Mouse (Mus musculus): ENCODE measurements around the gene Dusp22. TPM values are rescaled to one million over a fixed set of nuclear protein-coding genes. Genes with fewer than 3 reads are reported as not detected.

Gene Dusp22
- total and polyA plus RNA-seq, 2 experiments from 2014 or later = 23.5 to 29.3 TPM

DNA sequence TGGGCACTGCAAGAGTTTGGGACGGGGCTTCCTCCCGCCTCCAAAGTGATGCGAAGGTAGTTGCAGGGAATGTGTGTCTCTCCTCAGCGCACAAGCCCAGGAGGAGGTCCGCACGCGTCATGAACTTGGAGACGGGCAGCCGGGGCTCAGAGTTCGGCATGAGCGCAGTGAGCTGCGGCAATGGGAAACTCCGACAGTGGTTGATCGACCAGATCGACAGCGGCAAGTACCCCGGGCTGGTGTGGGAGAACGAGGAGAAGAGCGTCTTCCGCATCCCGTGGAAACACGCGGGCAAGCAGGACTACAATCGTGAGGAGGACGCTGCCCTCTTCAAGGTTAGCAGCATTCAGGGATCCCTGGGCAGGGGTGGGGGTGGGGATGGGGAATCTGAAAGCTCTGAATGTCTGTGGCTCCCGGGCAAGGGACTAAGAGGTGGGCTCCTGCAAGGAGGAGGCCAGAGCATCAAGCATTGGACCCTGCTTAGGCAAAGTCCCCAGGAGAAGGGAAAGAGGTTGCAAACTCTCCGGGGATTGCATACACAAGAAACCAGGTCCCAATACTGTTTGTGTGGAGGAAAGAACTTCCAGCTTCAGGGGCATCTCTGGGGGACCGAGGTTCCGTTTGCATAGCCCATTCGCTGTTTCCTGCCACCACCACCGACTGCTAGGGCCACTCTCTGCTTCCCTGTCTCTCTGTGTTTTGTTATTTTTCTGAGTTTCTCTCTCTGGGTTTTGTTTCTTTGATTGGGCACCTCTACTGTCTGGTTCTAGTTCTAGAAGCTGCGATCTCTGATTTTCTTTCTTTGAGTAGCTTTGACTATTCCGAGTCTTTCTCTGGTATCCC lies 90.9 kb downstream of the Dusp22 start:
- WGBS = 2% methylated on average over 33 of the region's 33 CpGs
- Histone ChIP-seq H3K36me3 (ENCODE audit: insufficient read depth, low read length) (no peaks in the 10 kb centered on the region), H3K4me3 (ENCODE audit: low read depth, low read length) (peak overlapping the region; percentile 38), H3K4me1 (ENCODE audit: insufficient read depth, low read length) (peaks cover 14% of the 10 kb centered on the region; the same call in 1 of the 2 replicates), H3K4me2 (ENCODE audit: low read depth, low read length, poor library complexity, severe bottlenecking) (peak overlapping the region; percentile 81), H3K27me3 (ENCODE audit: insufficient read depth, low read length) (peaks cover 41% of the 10 kb centered on the region), H3K27ac (ENCODE audit: low read depth, low read length) (no peak overlapping the region), H3K9ac (replicated peaks; ENCODE audit: low read length, poor library complexity, severe bottlenecking) (no peak overlapping the region), H3K9me3 (ENCODE audit: low read length) (no peaks in the 10 kb centered on the region)
- TF ChIP-seq CTCF (IDR thresholded peaks at IDR 0.05) = no peak
- ATAC-seq (ENCODE audit: low FRiP score) = 0 out of 2 replicates have a peak, but pooled peaks have one; percentile 12
- DNase-seq (ENCODE audit: low spot score) = peak; percentile 12

DNA sequence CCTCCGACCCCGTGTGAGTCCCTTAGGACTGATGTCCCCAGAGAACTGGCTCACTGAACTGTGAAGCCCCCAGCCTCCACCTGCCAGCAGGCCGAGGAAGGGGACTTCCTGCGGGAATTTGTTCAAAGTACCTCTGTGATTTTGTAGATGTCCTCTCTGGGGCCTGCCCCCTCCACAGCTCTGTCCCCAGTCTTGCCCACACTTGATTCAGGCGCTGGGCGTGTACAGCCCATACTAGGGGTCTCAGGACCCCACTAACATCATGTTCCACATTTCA lies 91.4 kb downstream of the Dusp22 start:
- DNase-seq (ENCODE audit: low spot score) = no peak
- TF ChIP-seq CTCF (IDR thresholded peaks at IDR 0.05) = no peak
- H3K9me3 ChIP-seq (ENCODE audit: low read length) = no peaks in the 10 kb centered on the region
- WGBS = 22% methylated on average over 6 of the region's 6 CpGs
- no peak overlapping the region for H3K4me2 ChIP-seq (ENCODE audit: low read depth, low read length, poor library complexity, severe bottlenecking)
- no peak overlapping the region for H3K27ac ChIP-seq (ENCODE audit: low read depth, low read length)
- no peak for ATAC-seq (ENCODE audit: low FRiP score)
- no peak overlapping the region for H3K4me3 ChIP-seq (ENCODE audit: low read depth, low read length)
- peaks cover 41% of the 10 kb centered on the region for H3K27me3 ChIP-seq (ENCODE audit: insufficient read depth, low read length)
- peaks cover 14% of the 10 kb centered on the region; the same call in 1 of the 2 replicates for H3K4me1 ChIP-seq (ENCODE audit: insufficient read depth, low read length)
- no peak overlapping the region for H3K9ac ChIP-seq (replicated peaks; ENCODE audit: low read length, poor library complexity, severe bottlenecking)
- no peaks in the 10 kb centered on the region for H3K36me3 ChIP-seq (ENCODE audit: insufficient read depth, low read length)

DNA sequence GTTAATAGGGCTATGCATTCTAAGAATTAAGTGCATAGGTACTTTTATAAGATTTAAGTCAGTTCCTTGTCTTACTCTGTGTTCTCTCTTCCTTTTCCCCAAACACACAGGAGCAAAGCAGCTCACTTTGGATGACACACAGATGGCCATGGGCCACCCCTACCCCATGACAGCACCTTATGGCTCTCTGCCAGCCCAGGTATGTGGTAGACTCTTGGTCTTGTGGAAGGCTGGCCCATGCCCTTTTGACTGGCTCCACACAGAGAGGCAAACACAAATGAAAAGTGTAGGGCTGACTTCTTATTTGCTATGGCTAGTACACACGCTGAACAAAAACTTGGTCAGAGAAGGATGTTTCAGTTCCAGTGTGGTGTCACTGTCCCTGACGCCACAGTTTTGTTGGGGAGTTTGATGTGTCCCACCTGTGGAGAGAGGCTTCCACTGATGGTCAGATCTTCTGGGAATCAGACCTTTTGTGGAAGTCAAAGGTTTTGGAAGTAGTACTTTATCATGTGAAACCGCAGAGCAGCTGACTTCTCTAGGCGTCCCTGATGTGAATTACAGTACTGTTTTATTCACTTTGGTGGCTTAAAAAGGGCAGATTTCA lies 92.9 kb downstream of the Dusp22 start:
- WGBS = 88% methylated on average over 4 of the region's 4 CpGs
- no peak overlapping the region for H3K4me2 ChIP-seq (ENCODE audit: low read depth, low read length, poor library complexity, severe bottlenecking)
- no peak for DNase-seq (ENCODE audit: low spot score)
- H3K27ac ChIP-seq (ENCODE audit: low read depth, low read length) = no peak overlapping the region
- H3K9ac ChIP-seq (replicated peaks; ENCODE audit: low read length, poor library complexity, severe bottlenecking) = no peak overlapping the region
- peaks cover 41% of the 10 kb centered on the region for H3K27me3 ChIP-seq (ENCODE audit: insufficient read depth, low read length)
- ATAC-seq (ENCODE audit: low FRiP score) = no peak
- no peak for TF ChIP-seq CTCF (IDR thresholded peaks at IDR 0.05)
- no peak overlapping the region for H3K4me3 ChIP-seq (ENCODE audit: low read depth, low read length)
- no peaks in the 10 kb centered on the region for H3K36me3 ChIP-seq (ENCODE audit: insufficient read depth, low read length)
- H3K9me3 ChIP-seq (ENCODE audit: low read length) = no peaks in the 10 kb centered on the region
- peaks cover 14% of the 10 kb centered on the region; the same call in 1 of the 2 replicates for H3K4me1 ChIP-seq (ENCODE audit: insufficient read depth, low read length)

DNA sequence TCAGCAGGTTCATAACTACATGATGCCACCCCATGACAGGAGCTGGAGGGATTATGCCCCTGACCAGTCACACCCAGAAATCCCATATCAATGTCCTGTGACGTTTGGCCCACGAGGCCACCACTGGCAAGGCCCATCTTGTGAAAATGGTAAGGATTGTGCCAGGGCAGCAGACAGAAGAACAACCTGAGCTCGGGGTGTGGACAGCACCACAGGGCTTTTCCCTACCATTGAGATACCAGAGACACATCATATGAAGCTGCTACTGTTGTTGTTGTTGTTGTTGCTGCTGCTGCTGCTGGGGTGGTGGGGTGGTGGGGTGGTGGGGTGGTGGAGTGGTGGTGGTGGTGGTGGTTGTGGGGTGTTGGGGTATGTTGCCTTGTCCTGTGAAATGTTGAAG lies 93.6 kb downstream of the Dusp22 start:
- H3K9me3 ChIP-seq (ENCODE audit: low read length) = no peaks in the 10 kb centered on the region
- ATAC-seq (ENCODE audit: low FRiP score) = no peak
- H3K4me3 ChIP-seq (ENCODE audit: low read depth, low read length) = no peak overlapping the region
- no peak overlapping the region for H3K4me2 ChIP-seq (ENCODE audit: low read depth, low read length, poor library complexity, severe bottlenecking)
- H3K9ac ChIP-seq (replicated peaks; ENCODE audit: low read length, poor library complexity, severe bottlenecking) = no peak overlapping the region
- peaks cover 14% of the 10 kb centered on the region; the same call in 1 of the 2 replicates for H3K4me1 ChIP-seq (ENCODE audit: insufficient read depth, low read length)
- WGBS = 79% methylated on average over 3 of the region's 3 CpGs
- no peak for TF ChIP-seq CTCF (IDR thresholded peaks at IDR 0.05)
- H3K27ac ChIP-seq (ENCODE audit: low read depth, low read length) = no peak overlapping the region
- no peak for DNase-seq (ENCODE audit: low spot score)
- peaks cover 41% of the 10 kb centered on the region for H3K27me3 ChIP-seq (ENCODE audit: insufficient read depth, low read length)
- no peaks in the 10 kb centered on the region for H3K36me3 ChIP-seq (ENCODE audit: insufficient read depth, low read length)

DNA sequence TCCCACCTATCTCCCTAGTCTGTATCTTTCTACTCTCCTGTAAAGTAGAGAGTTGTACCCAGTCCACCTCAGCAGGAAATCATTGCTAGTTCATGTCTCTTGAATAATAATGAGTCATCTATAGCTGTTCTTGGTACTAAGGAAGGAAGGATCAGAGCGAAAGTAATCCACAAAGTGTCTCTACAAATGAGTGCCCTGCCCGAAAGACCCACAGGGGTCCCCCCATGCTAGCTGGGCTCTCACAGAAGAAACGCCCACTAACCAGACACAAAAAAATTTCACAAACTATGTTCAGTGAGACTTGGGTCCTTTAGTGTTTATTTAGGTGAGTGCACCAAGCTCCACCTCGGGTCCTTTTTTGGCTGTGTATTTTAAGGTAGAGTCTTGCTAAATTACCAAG lies 94.3 kb downstream of the Dusp22 start:
- TF ChIP-seq CTCF (IDR thresholded peaks at IDR 0.05) = no peak
- H3K9me3 ChIP-seq (ENCODE audit: low read length) = no peaks in the 10 kb centered on the region
- H3K27ac ChIP-seq (ENCODE audit: low read depth, low read length) = no peak overlapping the region
- no peak overlapping the region for H3K4me2 ChIP-seq (ENCODE audit: low read depth, low read length, poor library complexity, severe bottlenecking)
- H3K9ac ChIP-seq (replicated peaks; ENCODE audit: low read length, poor library complexity, severe bottlenecking) = no peak overlapping the region
- peaks cover 13% of the 10 kb centered on the region; the same call in 1 of the 2 replicates for H3K4me1 ChIP-seq (ENCODE audit: insufficient read depth, low read length)
- ATAC-seq (ENCODE audit: low FRiP score) = no peak
- peaks cover 37% of the 10 kb centered on the region for H3K27me3 ChIP-seq (ENCODE audit: insufficient read depth, low read length)
- H3K4me3 ChIP-seq (ENCODE audit: low read depth, low read length) = no peak overlapping the region
- no peaks in the 10 kb centered on the region for H3K36me3 ChIP-seq (ENCODE audit: insufficient read depth, low read length)
- DNase-seq (ENCODE audit: low spot score) = no peak
- 82% methylated on average over 4 of the region's 4 CpGs for WGBS

DNA sequence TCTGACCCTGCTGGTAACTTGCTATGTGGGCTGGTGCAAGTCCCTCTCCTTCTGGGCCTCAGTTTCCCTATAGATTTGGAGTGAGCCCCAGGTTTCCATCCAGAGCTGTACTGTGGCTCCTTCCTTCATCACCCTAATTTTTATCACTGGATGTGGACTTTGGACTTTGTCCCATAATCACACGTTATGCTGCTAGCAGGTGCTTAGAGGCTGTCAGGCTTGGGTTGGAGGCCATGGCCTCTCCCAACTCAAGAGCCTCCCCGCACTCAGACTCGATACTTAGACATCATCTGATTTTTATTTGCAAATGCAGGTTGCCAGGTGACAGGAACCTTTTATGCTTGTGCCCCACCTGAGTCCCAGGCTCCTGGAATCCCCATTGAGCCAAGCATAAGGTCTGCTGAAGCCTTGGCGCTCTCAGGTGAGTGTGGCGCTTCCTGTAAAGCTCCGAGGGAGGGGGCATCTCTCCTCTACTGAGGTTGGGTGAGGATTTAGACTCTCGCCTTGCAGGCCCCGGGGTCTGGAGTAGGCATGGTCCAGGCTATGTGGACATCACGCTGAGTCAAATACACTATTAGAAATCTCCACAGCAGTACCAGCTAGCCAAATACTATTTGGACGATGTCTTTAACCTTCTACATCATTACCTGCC lies 95.2 kb downstream of the Dusp22 start:
- Histone ChIP-seq H3K4me2 (ENCODE audit: low read depth, low read length, poor library complexity, severe bottlenecking) (no peak overlapping the region), H3K4me3 (ENCODE audit: low read depth, low read length) (no peak overlapping the region), H3K27ac (ENCODE audit: low read depth, low read length) (no peak overlapping the region), H3K36me3 (ENCODE audit: insufficient read depth, low read length) (no peaks in the 10 kb centered on the region), H3K4me1 (ENCODE audit: insufficient read depth, low read length) (peaks cover 5% of the 10 kb centered on the region; the same call in 1 of the 2 replicates), H3K9me3 (ENCODE audit: low read length) (no peaks in the 10 kb centered on the region), H3K9ac (replicated peaks; ENCODE audit: low read length, poor library complexity, severe bottlenecking) (no peak overlapping the region), H3K27me3 (ENCODE audit: insufficient read depth, low read length) (peaks cover 28% of the 10 kb centered on the region)
- no peak for ATAC-seq (ENCODE audit: low FRiP score)
- no peak for TF ChIP-seq CTCF (IDR thresholded peaks at IDR 0.05)
- no peak for DNase-seq (ENCODE audit: low spot score)
- 92% methylated on average over 10 of the region's 10 CpGs for WGBS

All from midbrain, postnatal 0 days (tissue).